Mouse (Mus musculus): ENCODE data around the gene Parp3.

DNA sequence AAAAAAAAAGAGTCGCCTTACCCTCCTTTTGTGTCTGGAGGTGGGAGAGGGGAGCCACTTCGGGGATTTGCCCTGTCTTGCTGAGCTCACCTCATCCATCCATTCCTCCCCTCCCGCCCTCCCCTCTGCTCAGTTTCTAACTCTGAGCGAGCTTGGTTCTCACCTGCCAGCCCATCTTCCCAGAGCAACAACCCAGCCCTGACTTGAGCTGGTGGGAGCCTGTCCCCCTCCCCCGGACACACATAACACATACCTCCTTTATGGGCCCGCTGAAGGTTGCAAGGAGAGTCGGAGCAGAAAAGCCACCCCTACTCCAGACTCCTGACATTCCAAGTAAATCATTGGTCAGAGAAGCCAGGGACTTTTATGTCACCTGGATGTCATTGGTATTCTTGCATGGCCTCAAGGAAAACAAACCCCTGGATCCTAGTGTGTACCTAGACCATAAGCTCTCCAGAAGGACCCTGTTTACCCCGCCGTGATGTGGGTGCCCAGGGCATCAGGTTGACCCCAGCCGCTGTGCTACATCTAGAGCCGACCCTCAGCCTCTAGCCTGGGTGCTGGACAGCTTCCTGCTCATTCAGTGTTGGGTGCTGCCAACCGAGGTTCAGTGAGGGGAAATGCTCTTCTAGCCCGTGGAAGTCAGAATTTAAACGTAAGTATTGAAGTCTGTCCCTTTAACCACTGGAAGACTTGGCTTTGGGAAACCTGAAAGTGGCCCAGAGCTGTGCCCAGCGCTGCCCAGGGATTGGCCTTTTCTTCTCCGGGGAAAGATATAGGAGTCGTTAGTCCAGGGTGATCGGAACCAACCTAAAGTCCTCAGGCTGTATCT lies 55.5 kb downstream of the Parp3 start:
- TF ChIP-seq GATA1 (IDR thresholded peaks at IDR 0.05; ENCODE audit: borderline replicate concordance, low read length) (no peak), FLI1 (IDR thresholded peaks at IDR 0.05; ENCODE audit: low read length) (no peak)
